Mouse (Mus musculus) megakaryocyte, embryonic 14.5 days (primary cell): ENCODE measurements around the gene Gm42669.

ENCODE experiments used
- FLI1 ChIP-seq: IDR thresholded peaks from 2 replicates; pipeline ENCODE4 v1.6.1; 2012; ENCODE audit warnings: low read length, inconsistent platforms, mixed read lengths
- GATA1 ChIP-seq: IDR thresholded peaks from 3 replicates; pipeline ENCODE4 v1.6.1; 2012; ENCODE audit warnings: mixed read lengths, low read length, inconsistent platforms, borderline replicate concordance

- no peak for TF ChIP-seq GATA1
- TF ChIP-seq FLI1, result no peak
Observed at GRCm38 (mm10) chr5:107499891-107500535, 7.4 kb upstream of the Gm42669 start.
